Mouse (Mus musculus): ENCODE results near the gene 4930568D16Rik.

Gene 4930568D16Rik

DNA sequence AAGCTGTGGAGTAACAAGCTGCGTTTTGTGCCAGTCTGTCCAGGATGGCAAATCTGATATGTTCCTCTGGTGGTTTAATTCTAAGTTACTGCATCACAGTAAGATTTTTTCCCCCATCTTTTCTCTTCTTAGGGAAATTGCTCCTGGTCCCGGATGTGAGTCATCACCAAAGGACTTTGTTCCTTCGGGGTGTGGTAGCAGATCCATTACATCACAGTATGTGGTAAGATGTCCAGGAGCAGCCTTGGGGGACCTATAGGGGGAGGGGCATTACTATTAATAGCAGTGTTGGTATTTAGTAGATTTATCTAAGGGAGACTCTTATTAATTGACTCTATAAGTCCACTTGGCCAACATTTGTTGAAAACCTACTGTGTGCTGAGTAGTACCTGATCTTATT lies 24.9 kb downstream of the 4930568D16Rik start:
- no peak for DNase-seq (ENCODE audit: low spot score)

DNA sequence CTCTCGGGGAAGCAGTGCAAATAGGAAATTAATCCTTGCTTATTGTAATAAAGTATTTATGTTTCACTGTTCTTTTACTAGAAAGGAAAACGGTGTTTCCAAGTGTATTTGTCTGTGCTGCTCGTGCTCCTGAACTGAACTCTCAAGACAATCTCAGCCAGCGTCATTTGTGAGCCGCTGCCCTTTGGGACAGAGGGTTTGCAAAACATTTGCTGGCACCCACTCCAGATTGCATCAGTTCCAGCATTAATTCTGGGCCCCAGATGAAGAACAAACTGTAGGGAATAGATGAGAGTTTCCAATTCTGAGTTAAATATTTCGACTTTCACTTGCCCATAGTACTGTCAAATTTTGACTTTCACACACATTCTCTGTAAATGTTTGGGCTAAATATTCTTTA lies 28.8 kb downstream of the 4930568D16Rik start:
- no peak for DNase-seq (ENCODE audit: low spot score)

DNA sequence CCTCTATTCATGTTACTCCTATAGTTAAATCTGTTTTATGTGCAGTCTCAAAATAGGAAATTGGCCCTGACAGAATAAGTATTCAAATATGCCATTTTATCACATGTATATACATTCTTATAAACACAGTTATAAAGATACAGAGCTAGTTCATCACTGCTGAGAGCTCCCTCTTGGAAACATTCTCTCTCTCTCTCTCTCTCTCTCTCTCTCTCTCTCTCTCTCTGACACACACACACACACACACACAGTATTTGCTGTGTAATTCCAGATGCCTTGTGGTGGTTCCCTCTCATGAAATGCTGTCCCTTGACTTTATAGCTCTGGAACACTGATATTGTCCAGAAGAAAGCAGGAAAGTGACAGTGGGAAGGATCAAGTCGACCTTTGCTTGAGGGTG lies 29.5 kb downstream of the 4930568D16Rik start:
- DNase-seq (ENCODE audit: low spot score) = no peak

DNA sequence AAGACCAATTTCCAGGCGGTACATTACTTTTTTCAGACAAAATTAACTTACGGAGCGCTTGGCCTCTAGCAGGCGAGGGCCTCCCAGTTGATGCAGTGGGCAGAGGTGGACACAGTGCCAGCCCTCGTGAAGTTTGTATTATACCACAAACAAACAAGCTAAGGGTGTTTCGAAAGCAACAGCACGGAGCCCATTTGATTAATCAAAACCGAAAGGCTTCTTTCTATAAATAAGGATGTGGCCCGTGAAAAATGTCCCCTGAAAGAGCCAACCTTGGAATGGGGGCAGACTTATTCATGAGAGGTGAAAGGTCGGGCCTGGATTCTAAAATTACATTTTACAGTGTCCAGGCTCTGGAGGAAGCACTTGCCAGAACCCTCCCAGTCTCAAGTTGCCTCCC lies 30.1 kb downstream of the 4930568D16Rik start:
- no peak for DNase-seq (ENCODE audit: low spot score)

DNA sequence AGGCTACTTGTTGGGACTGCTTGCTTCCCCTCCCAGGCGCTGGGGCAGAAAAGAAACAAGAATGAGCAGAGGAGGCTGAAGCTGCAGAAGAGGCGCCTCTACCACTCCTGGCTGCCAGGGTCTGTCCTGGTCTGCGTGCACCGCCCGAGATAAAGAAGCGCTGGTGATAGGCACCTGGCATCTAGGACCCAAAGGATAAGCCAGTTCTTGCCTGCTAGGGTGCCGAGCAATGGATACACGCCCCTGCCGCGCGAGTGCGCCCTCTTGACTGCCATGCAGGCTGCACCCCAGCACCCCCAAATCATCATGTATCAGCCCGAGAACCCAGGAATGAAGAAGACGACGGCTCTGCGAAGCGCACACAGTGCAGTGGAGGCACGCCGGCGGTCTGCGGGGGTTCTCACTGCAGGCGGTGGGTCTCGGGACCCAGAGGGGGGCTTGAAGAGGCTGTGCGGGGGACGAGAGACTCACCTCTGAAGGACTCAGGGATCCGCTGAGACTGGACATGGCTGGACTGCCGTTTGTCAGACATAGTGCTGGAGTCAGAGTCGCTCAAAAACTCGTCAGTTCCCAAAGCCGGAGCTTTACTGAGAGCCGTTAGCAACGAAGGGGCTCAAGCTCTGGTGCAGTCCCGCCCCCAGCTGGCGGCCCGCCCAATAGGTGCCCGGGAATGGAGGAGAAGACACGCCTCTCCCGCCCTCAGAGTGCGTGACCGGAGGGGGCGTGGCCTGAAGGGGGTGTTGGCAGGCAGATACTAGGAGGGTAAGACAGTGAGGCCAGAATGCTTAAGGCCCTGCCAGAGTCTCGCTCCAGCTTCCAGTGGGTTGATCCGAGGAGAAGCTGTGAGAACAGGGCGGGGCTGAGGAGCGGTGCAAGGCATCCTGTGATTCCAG lies 30.9 kb downstream of the 4930568D16Rik start, which contains the start of gene Stom:
Gene Stom (minus strand): TSS at position 589 of the 893 bp plus-strand sequence.
- peak; percentile 100 for DNase-seq (ENCODE audit: low spot score)

DNA sequence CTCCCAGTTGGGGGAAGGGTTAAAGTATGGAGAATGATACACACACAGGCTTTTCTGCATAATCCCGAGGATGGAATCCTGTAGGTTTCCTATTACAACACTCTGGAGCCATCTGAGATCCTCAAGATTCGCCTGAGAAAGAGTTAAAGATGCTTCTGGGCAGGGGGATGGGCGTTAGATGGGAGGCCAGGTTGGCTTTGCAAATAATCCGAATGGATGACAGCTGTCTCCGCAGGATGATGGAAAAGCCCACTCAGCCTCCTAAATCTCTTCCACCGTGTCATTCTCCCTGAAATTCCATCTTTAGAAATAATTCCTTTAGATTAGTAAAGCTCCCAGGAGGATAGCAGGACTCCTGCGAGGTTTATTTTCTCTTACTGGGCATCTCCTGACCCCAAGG lies 31.9 kb downstream of the 4930568D16Rik start:
- no peak for DNase-seq (ENCODE audit: low spot score)

DNA sequence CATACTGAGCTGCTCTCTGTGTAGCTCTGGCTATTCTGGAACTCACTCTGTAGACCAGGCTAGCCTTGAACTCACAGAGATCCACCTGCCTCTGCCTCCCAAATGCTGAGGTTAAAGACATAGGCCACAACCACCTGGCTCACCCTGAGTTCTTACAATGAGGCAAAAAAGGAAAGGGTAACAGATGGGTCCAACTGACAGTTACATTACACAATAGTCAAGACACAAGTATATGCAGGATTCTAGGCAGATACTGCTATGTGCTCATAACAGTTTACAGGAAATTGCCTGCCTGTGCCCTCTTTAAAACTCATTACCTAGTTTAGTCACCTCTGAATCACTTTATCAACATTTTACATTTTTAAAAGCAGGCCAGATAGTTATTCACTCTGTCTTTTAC lies 33.9 kb downstream of the 4930568D16Rik start:
- no peak for DNase-seq (ENCODE audit: low spot score)

DNA sequence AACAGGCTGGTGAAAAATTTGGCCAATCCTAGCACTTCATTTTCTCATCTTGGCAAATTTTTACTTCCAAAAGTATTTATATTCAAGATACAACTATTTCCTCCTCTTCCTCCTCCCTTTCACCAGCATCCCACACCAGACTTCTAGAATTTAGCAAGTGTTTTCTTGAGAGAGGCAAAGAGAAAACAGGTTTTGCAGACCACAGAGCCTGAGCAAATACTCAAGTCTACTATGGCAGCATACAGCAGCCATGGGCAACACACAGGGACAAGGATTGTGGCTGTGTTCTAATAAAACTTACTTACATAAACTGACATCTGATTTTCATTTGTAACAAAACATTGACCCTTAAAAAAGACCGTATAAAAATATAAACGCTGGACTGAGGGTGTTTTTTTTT lies 36.3 kb downstream of the 4930568D16Rik start:
- DNase-seq (ENCODE audit: low spot score) = no peak

DNA sequence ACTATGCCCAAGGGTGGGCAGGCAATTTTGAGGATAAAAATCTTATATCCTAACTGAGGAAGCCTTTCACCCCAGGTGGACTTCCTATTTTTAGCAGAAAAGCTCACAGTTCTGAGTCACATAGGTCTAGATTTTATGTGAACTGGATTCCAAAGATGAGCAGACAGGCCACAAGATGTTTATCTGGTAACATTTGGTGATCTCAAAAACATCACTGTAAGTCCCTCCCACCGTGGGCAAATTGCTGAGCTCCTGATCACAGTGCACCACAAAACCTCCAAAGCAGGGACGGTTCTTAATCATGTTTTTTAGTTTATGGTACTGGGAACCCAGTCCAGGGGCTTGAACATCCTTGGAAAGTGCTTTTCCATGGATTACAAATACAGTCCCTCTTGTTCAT lies 38.5 kb downstream of the 4930568D16Rik start:
- no peak for DNase-seq (ENCODE audit: low spot score)

DNA sequence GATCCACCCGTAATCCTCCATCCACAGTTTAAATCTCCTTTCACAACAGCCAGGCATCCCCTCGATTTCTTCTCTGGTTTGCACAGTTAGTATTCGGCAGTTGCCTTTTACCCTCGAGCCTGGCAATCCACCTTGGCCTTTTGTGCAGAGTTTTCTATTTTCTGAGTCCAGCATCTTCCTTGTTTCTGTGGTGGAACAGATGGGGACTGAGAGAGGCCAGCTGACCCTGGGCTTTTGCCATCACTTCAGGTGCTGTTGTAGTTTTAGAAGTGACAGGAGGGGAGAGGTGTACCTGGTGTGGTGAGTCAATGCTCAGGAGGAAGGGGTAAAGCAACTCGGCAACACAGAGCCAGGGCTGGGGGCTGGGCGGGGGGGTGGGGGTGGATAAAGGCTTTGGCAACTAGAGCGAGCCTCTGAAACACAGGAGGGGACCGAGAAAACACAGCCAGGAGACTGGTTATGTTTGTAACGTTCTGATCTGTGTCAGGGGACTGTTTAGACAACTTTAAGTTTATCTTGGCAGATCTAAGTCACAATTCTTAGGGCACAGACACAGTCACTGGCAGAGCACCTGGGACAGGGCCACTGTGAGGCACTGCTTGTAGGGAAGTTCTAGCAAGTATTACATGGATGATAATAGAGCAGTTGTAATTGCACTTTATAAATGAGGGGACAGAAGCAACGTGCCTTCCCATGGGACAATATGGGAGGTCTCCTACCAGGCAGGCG lies 39.3 kb downstream of the 4930568D16Rik start:
- DNase-seq (ENCODE audit: low spot score) = no peak

DNA sequence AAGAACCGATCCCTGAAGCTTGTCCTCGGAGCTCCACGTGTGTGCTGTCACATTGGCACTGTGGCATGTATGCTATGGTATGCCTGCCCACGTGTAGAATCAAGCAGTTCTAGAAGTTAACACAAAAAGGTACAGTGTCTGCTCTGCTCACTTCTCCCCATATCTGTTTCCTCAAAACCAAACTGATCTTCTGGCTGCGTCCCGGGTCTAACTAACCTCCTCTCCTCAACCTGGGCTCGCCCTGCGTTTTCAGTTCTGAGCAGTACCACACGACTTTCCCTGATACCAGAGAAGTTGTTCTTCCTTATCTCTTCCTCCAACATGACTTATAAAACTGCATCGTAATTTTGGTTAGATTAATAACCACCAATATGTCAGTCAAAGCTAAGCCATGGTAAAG lies 39.9 kb downstream of the 4930568D16Rik start:
- no peak for DNase-seq (ENCODE audit: low spot score)

DNA sequence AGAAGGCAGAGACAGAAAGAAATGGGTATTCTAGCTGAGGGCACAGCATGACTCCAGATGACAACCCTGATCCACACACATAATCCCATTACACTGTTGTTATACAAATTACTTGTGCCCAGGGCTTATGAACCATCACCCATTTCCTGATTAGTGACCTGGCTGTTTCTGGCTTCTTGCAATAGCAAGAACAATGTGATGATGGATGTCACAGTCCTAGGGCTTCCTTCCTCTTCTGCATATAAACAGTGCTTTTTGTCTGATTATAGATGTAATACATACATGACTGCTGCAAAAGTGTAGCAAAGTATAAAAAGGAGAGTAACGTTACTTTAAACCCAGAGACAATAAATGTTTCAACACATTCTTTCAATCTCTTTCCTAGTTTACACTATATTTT lies 40.6 kb downstream of the 4930568D16Rik start:
- no peak for DNase-seq (ENCODE audit: low spot score)

DNA sequence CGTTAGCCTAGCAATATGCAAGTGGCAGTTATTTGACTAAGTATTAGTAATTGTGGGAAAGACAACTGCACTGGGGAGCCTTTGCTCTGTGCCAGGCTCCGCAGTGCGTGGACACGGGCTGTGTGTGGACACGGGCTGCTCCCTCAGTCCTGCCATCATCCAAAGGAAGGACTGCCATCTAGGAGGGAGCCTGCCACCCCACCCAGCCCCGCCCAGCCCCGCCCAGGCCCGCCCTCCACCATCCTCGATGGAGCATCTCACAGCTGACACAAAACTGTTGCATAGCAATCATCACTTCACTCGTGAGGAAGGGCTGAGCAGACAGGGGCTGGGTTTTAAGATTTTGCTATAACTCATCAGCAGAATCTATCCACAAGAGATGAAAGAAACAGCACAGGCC lies 41.6 kb downstream of the 4930568D16Rik start:
- DNase-seq (ENCODE audit: low spot score) = no peak

DNA sequence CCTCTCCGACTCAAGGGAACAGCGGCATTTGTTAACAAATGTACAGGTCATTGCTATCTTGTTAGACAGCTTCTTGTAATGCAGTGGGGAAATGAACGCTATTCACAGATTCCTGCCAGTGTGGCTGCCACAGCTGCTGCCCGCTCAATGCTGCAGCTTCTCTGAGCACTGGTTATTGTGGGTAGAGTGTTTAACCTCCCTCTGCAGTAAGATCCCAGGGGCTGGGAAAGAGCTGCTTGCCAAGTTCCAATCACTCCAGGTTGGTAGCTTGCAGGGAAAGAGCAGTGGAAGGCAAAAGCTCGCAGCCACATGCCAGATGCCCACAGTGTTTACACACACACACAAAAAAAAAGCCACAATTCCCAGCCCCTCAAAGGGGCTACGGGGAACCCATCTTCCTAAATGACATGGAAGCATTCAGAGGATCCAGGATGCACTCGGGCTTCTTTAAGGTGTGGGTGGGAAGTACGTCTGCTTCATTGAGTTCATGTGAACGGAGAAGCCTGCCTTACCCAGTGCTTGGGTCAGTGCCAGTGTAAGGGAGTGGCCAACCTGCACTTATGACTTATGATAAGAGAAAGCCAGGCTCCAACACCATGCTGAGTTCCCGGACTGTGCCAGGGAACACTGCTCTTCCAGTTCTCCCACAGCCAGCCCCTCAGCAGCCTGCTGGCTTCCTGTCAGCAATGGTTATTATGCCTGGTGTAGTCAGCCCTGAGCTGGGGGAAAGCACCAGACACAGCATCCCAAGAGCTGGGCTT lies 44.9 kb downstream of the 4930568D16Rik start:
- DNase-seq (ENCODE audit: low spot score) = peak; percentile 35

DNA sequence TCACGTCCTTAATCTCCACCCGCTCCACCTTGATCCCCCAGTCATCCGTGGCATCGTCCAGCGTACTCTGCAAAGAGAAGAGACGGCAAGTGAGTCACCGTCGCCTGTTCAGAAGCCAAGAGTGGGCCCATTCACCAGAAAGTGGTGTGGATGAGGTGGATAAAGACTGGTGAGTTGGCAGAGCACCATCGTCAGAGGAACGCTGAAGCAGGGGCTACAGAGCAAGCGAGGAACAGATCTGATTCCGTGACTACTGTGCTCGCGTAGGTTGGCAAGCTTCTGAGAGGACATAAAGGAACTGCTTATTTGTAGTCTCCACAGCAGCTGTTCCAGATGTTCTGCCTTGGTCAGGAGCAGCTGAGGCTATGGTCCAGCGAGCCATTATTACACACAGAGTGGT lies 47.1 kb downstream of the 4930568D16Rik start:
- DNase-seq (ENCODE audit: low spot score) = no peak

DNA sequence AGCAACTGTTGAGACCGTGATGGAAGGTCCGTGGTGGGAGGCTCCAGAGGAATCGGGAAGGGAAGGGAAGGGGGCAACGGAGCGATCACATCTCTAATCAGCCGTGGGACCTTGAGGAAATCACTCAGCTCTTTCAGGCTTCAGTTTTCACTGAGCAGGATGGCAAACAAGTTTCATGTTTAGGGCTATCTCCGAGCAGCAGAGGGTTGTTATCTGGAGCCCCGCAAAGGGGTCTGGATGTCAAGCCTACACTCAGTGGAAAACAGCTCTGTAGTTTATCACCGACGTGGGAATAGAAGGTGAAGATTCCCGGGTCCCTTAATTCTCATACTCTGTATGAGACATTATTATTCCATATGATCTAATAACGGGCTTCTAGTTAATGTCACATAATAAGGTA lies 49.1 kb downstream of the 4930568D16Rik start:
- no peak for DNase-seq (ENCODE audit: low spot score)

DNA sequence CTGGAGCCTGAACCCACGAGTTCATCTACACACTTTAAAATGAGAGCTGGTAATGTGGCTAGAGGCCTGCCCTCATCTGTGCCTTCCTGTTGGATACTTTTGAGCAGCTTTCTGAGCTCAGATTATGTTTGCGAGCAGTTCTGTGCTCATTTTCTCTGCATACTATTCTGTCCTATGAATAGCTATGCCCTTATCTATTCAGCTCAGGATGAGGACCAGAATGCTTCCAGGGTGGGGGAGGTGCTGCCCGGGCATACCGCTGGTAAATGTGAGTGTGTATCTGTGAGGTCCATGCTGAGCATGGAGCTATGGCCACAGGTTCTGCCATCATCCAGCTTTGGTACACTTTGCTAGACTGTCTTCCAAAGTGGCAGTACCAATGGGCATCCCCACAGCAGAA lies 49.9 kb downstream of the 4930568D16Rik start:
- DNase-seq (ENCODE audit: low spot score) = no peak

DNA sequence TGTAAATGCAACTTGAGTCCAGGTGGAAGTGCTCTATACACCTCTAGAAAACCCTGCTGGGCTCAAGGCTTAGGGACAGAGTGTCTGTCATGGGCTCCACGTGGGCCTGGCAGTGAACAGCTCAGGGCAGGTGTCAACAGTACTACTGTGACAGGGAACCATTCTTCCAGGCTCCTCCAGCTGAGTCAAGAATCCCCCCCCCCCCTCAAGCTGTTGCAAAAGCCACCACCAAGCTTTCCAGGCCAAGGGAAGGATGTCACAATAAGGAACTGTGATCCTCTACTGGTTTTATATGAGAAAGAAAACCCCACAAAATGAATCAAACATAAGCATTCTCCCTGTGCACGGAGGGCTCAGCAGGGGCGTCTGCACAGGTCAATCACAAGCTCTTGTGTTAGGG lies 53.2 kb downstream of the 4930568D16Rik start:
- no peak for DNase-seq (ENCODE audit: low spot score)

DNA sequence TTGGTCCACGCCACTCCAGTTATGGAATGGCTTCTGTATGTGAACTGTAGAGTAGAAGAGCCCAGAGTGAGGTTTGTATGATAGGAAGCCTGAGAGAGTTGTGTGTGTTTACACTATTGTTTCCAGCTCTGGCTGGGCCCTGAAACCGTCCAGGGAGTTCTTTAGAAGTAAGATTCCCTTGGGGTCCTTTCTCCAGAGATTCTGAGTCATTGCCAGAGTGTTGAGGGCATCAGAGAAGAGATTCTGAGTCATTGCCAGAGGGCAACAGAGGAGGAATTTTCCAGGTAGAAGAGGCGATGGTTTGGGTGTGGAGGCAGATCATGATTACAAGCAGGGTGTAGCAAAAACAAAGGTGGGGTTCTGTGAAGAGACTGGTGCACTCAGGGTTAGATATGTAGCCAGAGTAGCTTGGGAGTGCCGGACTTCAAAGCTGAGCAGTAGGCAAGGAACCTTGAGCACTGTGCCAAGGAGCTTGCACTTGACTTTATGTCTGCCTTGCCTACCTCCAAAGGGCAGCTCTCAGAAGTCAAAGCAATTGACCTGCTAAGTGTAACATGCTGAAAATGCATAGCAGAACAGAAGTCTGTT lies 57.5 kb downstream of the 4930568D16Rik start:
- DNase-seq (ENCODE audit: low spot score) = no peak

DNA sequence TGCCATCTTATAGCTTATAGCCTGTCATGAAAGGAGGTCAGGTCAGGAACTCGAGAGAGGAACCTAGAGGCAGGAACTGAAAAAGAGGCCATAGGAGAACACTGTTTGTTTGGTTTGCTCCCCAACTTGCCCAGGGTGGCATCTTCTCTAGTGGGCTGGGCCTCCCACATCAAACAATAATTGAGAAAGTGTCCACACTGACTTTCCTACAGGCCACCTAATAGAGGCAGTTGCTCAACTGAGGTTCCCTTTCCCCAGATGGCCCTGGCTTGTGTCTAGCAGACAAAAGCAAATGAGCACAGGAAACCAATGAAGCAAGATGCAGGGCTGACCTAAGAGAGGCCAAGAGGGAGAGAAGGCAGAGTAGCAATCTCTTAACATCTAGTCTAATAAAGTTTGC lies 59.4 kb downstream of the 4930568D16Rik start:
- DNase-seq (ENCODE audit: low spot score) = no peak

Measured in urinary bladder, postnatal 25 days (tissue).